Mouse (Mus musculus): ENCODE data around the gene Tlr9.

The Tlr9 gene

GRCm38 (mm10) chr9:106266936-106267657 is 44.7 kb downstream of the Tlr9 start:
- no peak for DNase-seq (ENCODE audit: extremely low read depth, low read depth, low spot score)

DNA sequence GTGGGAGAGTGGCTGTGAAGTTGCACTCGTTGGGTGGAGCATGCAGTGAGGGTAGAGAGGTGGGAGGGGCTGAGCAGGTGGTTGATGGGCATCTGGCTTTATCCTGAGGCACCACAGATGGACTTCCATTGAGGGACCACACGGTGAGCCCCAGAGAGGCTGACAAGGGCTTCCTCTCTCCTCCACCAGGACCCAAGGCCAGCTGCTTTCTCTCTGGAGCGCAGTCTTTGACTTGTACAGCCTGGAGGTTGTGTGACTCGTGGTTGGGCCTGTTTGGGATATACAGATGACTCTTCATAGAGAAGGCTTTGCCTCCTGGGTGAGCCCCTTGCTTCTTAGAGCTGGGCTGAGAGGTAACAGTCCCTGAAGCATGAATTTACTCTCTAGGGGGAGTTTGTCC is 46.0 kb downstream of the Tlr9 start:
- no peak for DNase-seq (ENCODE audit: extremely low read depth, low read depth, low spot score)

- DNase-seq (ENCODE audit: extremely low read depth, low read depth, low spot score), result no peak
Observed at GRCm38 (mm10) chr9:106269076-106269788, 46.8 kb downstream of the Tlr9 start.

DNA sequence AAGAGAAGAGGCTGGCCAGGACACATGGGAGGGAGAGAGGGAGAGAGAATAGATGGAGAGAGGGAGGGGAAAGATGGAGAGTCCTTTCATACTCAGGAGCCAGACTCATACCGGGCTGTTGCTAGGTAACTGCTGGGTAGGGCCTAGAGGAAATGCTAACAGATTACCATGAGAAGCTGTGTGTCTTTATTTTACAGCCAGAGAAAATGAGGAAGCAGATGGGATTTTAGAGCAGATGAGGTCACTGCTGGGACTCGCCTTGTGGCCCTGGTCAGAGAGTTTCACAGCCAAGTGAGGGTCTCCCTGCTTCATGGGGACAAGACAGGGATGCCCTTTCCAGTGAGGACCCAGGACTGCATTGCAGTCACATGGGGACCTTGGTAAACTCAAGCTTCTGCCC is 47.5 kb downstream of the Tlr9 start:
- no peak for DNase-seq (ENCODE audit: extremely low read depth, low read depth, low spot score)

GRCm38 (mm10) chr9:106270656-106271055 is 48.3 kb downstream of the Tlr9 start:
- DNase-seq (ENCODE audit: extremely low read depth, low read depth, low spot score), result no peak

- DNase-seq (ENCODE audit: extremely low read depth, low read depth, low spot score), result no peak
Observed at GRCm38 (mm10) chr9:106272288-106272687, 49.9 kb downstream of the Tlr9 start.

DNA sequence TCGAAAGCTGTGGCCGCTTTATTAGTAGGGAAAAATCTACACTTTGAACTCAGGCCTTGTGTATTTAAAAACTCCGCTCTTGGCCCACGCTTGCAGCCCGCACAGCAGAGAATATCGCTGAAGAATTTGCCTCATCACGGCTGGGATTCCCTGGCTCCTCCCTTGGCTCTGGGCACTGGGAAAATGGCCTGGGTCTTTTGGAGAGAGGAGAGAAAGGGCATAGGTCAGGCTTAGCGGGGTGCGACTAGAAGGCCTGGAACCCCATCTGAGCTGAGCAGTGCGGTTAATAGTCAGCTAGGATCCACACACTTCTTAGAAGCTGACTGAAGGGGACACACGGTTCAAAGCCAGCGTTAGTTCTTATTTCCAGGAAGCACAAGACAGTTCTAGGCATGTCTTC is 50.9 kb downstream of the Tlr9 start:
- no peak for DNase-seq (ENCODE audit: extremely low read depth, low read depth, low spot score)

GRCm38 (mm10) chr9:106273791-106274190 is 51.4 kb downstream of the Tlr9 start:
- DNase-seq (ENCODE audit: extremely low read depth, low read depth, low spot score), result no peak

DNA sequence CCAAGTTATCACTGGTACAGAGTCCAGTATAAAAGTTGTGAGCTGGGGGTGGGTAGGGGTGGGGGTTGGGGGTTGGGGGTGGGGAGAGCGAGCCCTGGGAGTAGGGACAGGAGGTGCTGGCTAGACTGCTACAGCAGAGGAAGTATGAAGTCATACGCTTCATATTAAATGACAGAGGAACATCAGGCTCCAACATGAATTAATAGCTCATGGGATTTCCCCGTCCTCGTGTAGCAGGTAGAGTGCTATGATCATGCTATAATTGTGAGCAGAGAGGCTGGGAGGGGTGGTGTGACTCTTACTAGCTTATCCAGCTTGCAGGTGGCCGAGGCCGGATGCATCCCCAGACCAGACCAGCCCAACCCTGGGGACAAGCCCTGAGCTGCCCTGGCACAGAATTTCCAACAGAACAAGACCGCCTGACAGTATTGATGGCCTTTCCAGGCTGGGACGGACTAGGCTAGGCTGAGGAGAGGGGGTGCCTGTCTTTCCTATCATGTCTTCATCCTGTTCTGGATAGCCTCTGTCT is 52.3 kb downstream of the Tlr9 start:
- DNase-seq (ENCODE audit: extremely low read depth, low read depth, low spot score), result no peak

DNA sequence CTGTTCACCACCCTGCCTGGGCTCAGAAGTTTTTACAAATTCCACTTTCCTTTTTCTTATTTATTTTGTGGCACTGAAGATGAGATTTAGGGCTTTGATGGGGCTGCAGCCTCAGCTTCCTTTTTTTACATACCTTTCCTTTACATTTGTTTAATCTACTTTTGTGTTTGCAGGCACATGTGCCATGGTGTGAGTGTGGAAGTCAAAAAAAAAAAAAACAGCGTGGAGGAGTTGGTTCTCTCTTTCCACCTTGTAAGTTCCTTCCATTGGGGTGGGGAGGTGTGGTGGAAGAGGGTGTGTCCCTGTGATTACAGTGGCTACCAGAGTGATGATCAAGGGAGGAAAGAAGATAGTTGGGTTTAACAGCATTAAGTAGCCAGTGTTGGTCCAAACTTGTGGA is 53.4 kb downstream of the Tlr9 start:
- no peak for DNase-seq (ENCODE audit: extremely low read depth, low read depth, low spot score)

Data from fat pad, adult 2 months (tissue).